Mouse (Mus musculus): ENCODE measurements around the gene Antxr2. TPM values are rescaled to one million over a fixed set of nuclear protein-coding genes. Genes with fewer than 3 reads are reported as not detected.
A peak's percentile ranks its signal among the peaks of the same experiment; 100 is the strongest.

Gene Antxr2
- polyA plus RNA-seq, 1 experiment, result 23.1 TPM

DNA sequence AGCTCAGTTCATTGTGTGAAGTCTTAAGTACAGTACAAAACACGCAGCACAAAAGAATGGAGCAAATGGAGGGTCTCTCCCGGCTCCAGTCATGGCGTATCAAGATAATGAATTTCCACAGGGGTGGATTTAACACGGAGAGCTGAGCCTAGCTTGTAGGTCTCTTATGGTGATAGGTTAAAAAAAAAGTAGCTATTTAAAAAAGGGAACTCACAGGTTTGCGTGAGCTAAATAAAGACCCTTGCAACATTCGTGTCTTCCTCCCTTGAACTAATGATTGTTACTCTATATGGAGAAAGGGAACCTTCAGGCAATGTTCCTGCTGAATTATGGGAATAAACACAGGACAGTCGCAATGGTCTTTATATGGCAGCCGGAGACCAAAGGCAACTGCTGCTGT, 150.7 kb downstream of the Antxr2 start:
- Histone ChIP-seq H3K36me3 (ENCODE audit: control insufficient read depth, insufficient read depth) (peaks cover 18% of the 10 kb centered on the region), H3K27me3 (ENCODE audit: control insufficient read depth, insufficient read depth, insufficient read length) (no peaks in the 10 kb centered on the region), H3K4me3 (no peak overlapping the region), H3K79me2 (ENCODE audit: control insufficient read depth, insufficient read depth) (no peaks in the 10 kb centered on the region), H3K4me2 (ENCODE audit: low read depth) (no peak overlapping the region), H3ac (ENCODE audit: control insufficient read depth, insufficient read length) (no peak overlapping the region)
- no peak for TF ChIP-seq E2F4 (IDR thresholded peaks at IDR 0.05; ENCODE audit: insufficient read depth)
- no peak for TF ChIP-seq MYOD1 (IDR thresholded peaks at IDR 0.05; ENCODE audit: control insufficient read depth in 1 of 3, insufficient read length in 2 of 3, low read depth in 2 of 3)
- TF ChIP-seq MYOG (IDR thresholded peaks at IDR 0.05; ENCODE audit: control insufficient read depth in 1 of 3, insufficient read depth in 1 of 3, insufficient read length in 2 of 3, low read depth in 2 of 3), result no peak
- no peak for TF ChIP-seq CEBPB (IDR thresholded peaks at IDR 0.05; ENCODE audit: insufficient read depth, poor library complexity, severe bottlenecking)
- TF ChIP-seq REST (IDR thresholded peaks at IDR 0.05; ENCODE audit: insufficient read depth, insufficient read length), result no peak
- TF ChIP-seq TCF12 (IDR thresholded peaks at IDR 0.05; ENCODE audit: insufficient read depth, poor library complexity, severe bottlenecking), result no peak
- no peak for TF ChIP-seq MAX (IDR thresholded peaks at IDR 0.05; ENCODE audit: low read depth)
- no peak for TF ChIP-seq USF1 (IDR thresholded peaks at IDR 0.05; ENCODE audit: low read depth)
- no peak for TF ChIP-seq POLR2A (IDR thresholded peaks at IDR 0.05; ENCODE audit: insufficient read length, low read depth)
- TF ChIP-seq POLR2AphosphoS2 (IDR thresholded peaks at IDR 0.05; ENCODE audit: insufficient read length, low read depth), result no peak
- TF ChIP-seq TCF3 (IDR thresholded peaks at IDR 0.05; ENCODE audit: insufficient read length, low read depth), result no peak
- TF ChIP-seq SRF (IDR thresholded peaks at IDR 0.05; ENCODE audit: control insufficient read depth, insufficient read length, low read depth), result no peak

DNA sequence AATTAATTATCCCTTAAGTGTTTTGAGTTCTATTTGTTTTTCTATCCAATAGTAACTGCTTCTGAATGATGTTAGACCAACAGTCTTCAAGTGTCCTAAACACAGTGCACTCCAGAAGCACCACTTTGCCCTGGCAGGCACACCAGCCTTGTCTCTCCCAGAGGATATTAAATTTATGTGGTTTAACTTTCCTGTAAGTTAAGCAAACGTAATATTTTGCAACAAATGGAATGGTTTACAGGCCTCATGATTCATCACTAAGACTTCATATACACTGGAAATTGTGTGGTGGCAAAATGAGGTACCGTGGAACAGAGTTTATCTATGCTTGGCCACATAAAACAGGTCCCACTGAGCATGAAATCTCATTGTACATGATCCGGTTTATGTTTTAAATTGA, 152.0 kb downstream of the Antxr2 start:
- peak overlapping the region; percentile 56 for H3K4me2 ChIP-seq (ENCODE audit: low read depth)
- TF ChIP-seq USF1 (IDR thresholded peaks at IDR 0.05; ENCODE audit: low read depth) (no peak), CEBPB (IDR thresholded peaks at IDR 0.05; ENCODE audit: insufficient read depth, poor library complexity, severe bottlenecking) (peak; percentile 92), MYOG (IDR thresholded peaks at IDR 0.05; ENCODE audit: control insufficient read depth in 1 of 3, insufficient read depth in 1 of 3, insufficient read length in 2 of 3, low read depth in 2 of 3) (no peak), E2F4 (IDR thresholded peaks at IDR 0.05; ENCODE audit: insufficient read depth) (no peak)
- no peaks in the 10 kb centered on the region for H3K27me3 ChIP-seq (ENCODE audit: control insufficient read depth, insufficient read depth, insufficient read length)
- peaks cover 5% of the 10 kb centered on the region for H3K36me3 ChIP-seq (ENCODE audit: control insufficient read depth, insufficient read depth)
- no peak overlapping the region for H3ac ChIP-seq (ENCODE audit: control insufficient read depth, insufficient read length)
- H3K4me3 ChIP-seq, result no peak overlapping the region
- no peaks in the 10 kb centered on the region for H3K79me2 ChIP-seq (ENCODE audit: control insufficient read depth, insufficient read depth)

DNA sequence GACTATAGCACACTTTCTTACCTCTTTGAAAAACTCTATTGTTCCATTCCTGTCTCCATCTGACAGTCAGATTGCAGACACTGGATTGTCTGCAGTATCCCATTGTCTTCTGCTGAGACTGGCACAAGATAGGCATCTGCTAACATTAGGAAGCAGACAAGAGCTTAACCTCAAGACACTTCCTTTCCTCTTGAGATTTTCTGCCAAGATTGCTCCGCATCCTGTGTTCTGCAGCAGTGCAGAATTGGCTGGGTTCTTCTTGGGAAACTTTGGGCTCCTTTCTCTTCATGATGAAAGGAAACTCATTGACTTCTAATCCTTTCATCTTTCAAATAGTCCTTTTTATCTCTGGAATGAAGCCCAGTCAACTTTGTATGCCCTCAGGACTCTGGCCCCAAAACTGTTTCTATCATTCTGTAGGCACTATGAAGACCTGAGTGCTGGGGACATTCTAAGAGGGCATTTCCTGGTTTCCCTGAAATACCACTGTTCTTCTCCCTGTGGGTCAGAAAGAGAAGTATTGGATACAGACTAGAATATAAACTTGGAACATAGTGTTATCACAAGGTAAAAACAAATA, 152.5 kb downstream of the Antxr2 start:
- Histone ChIP-seq H3K4me3 (no peak overlapping the region), H3K4me2 (ENCODE audit: low read depth) (peak overlapping the region; percentile 56), H3ac (ENCODE audit: control insufficient read depth, insufficient read length) (no peak overlapping the region), H3K36me3 (ENCODE audit: control insufficient read depth, insufficient read depth) (no peaks in the 10 kb centered on the region), H3K27me3 (ENCODE audit: control insufficient read depth, insufficient read depth, insufficient read length) (no peaks in the 10 kb centered on the region), H3K79me2 (ENCODE audit: control insufficient read depth, insufficient read depth) (no peaks in the 10 kb centered on the region)
- TF ChIP-seq CEBPB (IDR thresholded peaks at IDR 0.05; ENCODE audit: insufficient read depth, poor library complexity, severe bottlenecking), result peak; percentile 63
- TF ChIP-seq REST (IDR thresholded peaks at IDR 0.05; ENCODE audit: insufficient read depth, insufficient read length), result no peak

DNA sequence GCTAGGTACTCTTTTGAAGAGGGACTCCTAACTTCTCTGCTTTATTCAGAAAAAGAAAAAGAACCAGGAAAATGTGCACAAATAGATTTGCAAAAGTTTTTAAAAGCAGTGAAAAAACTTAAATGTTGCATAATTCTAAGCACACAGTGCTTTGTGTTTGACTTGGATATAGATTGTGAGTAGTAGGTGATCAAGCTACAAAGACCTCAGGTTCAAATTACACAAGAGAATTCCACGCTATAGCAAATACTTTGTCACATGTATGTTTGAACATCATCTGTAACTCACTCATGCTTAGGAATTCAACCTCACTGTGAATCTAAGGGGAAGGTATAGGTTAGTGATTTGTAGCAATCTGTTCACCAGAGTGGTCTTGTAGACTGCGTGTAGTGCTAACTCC, 153.9 kb downstream of the Antxr2 start:
- H3K4me3 ChIP-seq, result no peak overlapping the region
- no peaks in the 10 kb centered on the region for H3K27me3 ChIP-seq (ENCODE audit: control insufficient read depth, insufficient read depth, insufficient read length)
- no peaks in the 10 kb centered on the region for H3K79me2 ChIP-seq (ENCODE audit: control insufficient read depth, insufficient read depth)
- no peaks in the 10 kb centered on the region for H3K36me3 ChIP-seq (ENCODE audit: control insufficient read depth, insufficient read depth)
- no peak for TF ChIP-seq MYOG (IDR thresholded peaks at IDR 0.05; ENCODE audit: control insufficient read depth in 1 of 3, insufficient read depth in 1 of 3, insufficient read length in 2 of 3, low read depth in 2 of 3)
- H3ac ChIP-seq (ENCODE audit: control insufficient read depth, insufficient read length), result no peak overlapping the region
- H3K4me2 ChIP-seq (ENCODE audit: low read depth), result no peak overlapping the region

DNA sequence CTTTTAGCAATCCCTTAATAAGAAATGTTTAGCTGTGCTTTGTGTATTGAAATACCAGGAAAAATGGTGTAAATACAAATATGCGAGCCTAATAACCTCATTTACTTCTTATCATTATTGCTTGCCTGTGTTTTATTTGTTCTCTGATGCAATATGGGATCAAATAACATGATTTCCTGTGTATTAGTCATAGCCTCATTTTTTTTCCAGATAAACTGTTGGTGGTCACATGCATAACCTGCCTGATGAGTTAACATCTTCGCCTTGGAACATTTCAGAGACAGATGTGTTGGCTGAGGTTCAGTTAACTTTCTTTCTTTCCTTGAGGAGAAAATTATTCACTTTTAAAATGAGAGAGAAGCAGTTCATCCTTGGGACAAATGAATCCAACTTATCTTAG, 162.9 kb downstream of the Antxr2 start:
- Histone ChIP-seq H3K36me3 (ENCODE audit: control insufficient read depth, insufficient read depth) (no peaks in the 10 kb centered on the region), H3K79me2 (ENCODE audit: control insufficient read depth, insufficient read depth) (no peaks in the 10 kb centered on the region), H3K4me3 (no peak overlapping the region), H3K4me2 (ENCODE audit: low read depth) (peak overlapping the region; percentile 27), H3K27me3 (ENCODE audit: control insufficient read depth, insufficient read depth, insufficient read length) (no peaks in the 10 kb centered on the region), H3ac (ENCODE audit: control insufficient read depth, insufficient read length) (no peak overlapping the region)
- TF ChIP-seq CEBPB (IDR thresholded peaks at IDR 0.05; ENCODE audit: insufficient read depth, poor library complexity, severe bottlenecking) (peak; percentile 88; the same call in 1 of the 2 replicates), USF1 (IDR thresholded peaks at IDR 0.05; ENCODE audit: low read depth) (peak; percentile 71), TCF3 (IDR thresholded peaks at IDR 0.05; ENCODE audit: insufficient read length, low read depth) (no peak)

DNA sequence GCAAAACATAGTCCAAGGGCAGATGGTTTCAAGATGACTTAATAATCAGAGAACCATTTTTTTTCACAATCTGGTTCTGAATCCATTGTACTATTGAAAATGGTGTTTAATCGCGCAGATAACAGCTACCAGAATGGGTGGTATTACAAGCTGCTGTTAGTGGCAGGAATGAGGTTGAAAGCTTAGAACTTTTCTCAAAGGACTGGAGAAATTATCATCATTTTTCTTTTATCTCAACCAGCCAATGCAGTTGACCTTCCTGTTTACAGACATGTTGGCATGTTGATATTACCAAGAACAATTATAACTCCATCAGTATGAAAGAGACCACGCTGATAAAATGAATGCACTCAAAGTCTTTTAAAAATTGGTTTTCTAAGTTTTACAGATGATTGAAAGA, 163.9 kb downstream of the Antxr2 start:
- Histone ChIP-seq H3K4me2 (ENCODE audit: low read depth) (no peak overlapping the region), H3K79me2 (ENCODE audit: control insufficient read depth, insufficient read depth) (no peaks in the 10 kb centered on the region), H3K4me3 (no peak overlapping the region), H3ac (ENCODE audit: control insufficient read depth, insufficient read length) (no peak overlapping the region), H3K27me3 (ENCODE audit: control insufficient read depth, insufficient read depth, insufficient read length) (no peaks in the 10 kb centered on the region), H3K36me3 (ENCODE audit: control insufficient read depth, insufficient read depth) (no peaks in the 10 kb centered on the region)
- TF ChIP-seq SRF (IDR thresholded peaks at IDR 0.05; ENCODE audit: control insufficient read depth, insufficient read length, low read depth) (no peak), REST (IDR thresholded peaks at IDR 0.05; ENCODE audit: insufficient read depth, insufficient read length) (no peak), TCF12 (IDR thresholded peaks at IDR 0.05; ENCODE audit: insufficient read depth, poor library complexity, severe bottlenecking) (no peak), TCF3 (IDR thresholded peaks at IDR 0.05; ENCODE audit: insufficient read length, low read depth) (no peak), MYOG (IDR thresholded peaks at IDR 0.05; ENCODE audit: control insufficient read depth in 1 of 3, insufficient read depth in 1 of 3, insufficient read length in 2 of 3, low read depth in 2 of 3) (no peak), CEBPB (IDR thresholded peaks at IDR 0.05; ENCODE audit: insufficient read depth, poor library complexity, severe bottlenecking) (no peak), USF1 (IDR thresholded peaks at IDR 0.05; ENCODE audit: low read depth) (no peak), POLR2A (IDR thresholded peaks at IDR 0.05; ENCODE audit: insufficient read length, low read depth) (no peak), MAX (IDR thresholded peaks at IDR 0.05; ENCODE audit: low read depth) (no peak), POLR2AphosphoS2 (IDR thresholded peaks at IDR 0.05; ENCODE audit: insufficient read length, low read depth) (no peak), MYOD1 (IDR thresholded peaks at IDR 0.05; ENCODE audit: control insufficient read depth in 1 of 3, insufficient read length in 2 of 3, low read depth in 2 of 3) (no peak), E2F4 (IDR thresholded peaks at IDR 0.05; ENCODE audit: insufficient read depth) (no peak)
